Mouse (Mus musculus) E14TG2a.4 (cell line): ENCODE data around the gene Foxp1.

Source experiments
- H3K27me3 ChIP-seq: 2 replicates; pipeline ENCODE4 v1.6.1; 2014; ENCODE audit warnings: low read length, control low read depth; ENCODE audit not compliant: insufficient read depth
- H3K36me3 ChIP-seq: 2 replicates; pipeline ENCODE4 v1.6.1; 2014; ENCODE audit warnings: low read length, control low read depth; ENCODE audit not compliant: insufficient read depth
- H3K4me1 ChIP-seq: replicated peaks from 2 replicates; pipeline ENCODE4 v1.6.1; 2014; ENCODE audit warnings: low read depth, low read length, control low read depth
- H3K4me3 ChIP-seq: replicated peaks from 2 replicates; pipeline ENCODE4 v1.5.1; 2014; ENCODE audit warnings: mild to moderate bottlenecking, low read length
- H3K9me3 ChIP-seq: 2 replicates; pipeline ENCODE4 v1.6.1; 2014; ENCODE audit warnings: low read length, control low read depth
- CTCF ChIP-seq: conservative IDR thresholded peaks from 2 replicates; pipeline ENCODE4 v1.5.1; 2014; ENCODE audit warnings: low read length
- NANOG ChIP-seq: IDR thresholded peaks from 2 replicates; pipeline ENCODE4 v1.6.1; 2014; ENCODE audit warnings: borderline replicate concordance, low read length, mixed read lengths
- POU5F1 ChIP-seq: IDR thresholded peaks from 2 replicates; pipeline ENCODE4 v1.6.1; 2014; ENCODE audit warnings: low read length, borderline replicate concordance

The Foxp1 gene

DNA sequence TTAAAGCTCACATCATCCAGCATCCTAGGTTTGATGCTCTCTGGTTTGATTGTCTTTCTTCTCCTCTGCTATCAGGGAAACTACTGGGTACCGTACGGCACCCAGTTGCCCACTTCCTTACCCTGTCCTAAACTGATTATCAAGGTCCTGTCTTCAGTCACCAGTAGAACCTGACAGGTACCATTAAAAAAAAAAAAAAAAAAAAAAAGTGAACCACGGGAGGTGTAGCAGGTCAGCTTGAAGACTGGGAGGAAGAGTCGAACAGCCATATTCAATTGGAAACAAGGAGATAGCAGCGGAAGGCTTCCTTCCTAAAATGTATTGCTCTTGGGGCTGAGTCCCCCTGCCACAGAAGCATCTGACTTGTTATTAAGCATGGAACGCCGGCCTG lies 425.8 kb downstream of the Foxp1 start:
- no peak overlapping the region for H3K4me3 ChIP-seq
- H3K27me3 ChIP-seq, result peaks cover 6% of the 10 kb centered on the region; the same call in 1 of the 2 replicates
- H3K9me3 ChIP-seq, result no peaks in the 10 kb centered on the region
- H3K4me1 ChIP-seq, result peaks cover 33% of the 10 kb centered on the region
- H3K36me3 ChIP-seq, result no peaks in the 10 kb centered on the region
- TF ChIP-seq POU5F1, result no peak
- TF ChIP-seq CTCF, result no peak
- TF ChIP-seq NANOG, result no peak

DNA sequence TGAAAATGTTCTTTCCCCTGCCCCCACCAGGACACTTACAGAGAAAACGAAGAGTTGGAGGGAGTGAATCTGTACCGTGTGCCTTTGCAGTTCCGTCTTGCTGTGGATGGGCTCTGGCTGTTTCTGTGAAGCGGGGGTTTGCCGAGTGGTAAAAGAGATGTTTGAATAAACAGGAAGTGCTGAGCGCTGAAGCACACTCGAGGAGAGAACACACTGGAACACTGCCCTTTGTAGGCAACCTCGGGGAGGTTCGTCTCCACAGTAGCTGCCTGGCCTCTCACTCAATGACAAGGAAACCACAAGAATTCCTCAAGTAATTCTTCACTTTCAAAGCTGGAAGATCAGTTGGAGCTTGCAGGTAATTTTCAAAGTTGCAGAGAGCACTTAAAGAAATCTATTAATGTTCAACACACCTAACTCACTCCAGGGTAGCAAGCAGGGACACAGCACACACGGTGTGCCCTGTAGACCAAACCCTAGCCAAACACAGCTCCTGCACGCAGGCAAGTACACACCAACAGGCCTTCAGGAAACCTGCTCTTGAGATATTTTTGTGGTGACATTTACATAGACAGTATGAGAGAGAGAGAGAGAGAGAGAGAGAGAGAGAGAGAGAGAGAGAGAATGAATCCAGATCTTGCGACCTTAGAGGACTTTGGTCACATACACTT lies 426.3 kb downstream of the Foxp1 start:
- Histone ChIP-seq H3K36me3 (no peaks in the 10 kb centered on the region), H3K4me1 (peaks cover 30% of the 10 kb centered on the region), H3K27me3 (peaks cover 6% of the 10 kb centered on the region; the same call in 1 of the 2 replicates), H3K9me3 (no peaks in the 10 kb centered on the region), H3K4me3 (no peak overlapping the region)
- TF ChIP-seq NANOG (no peak), CTCF (no peak), POU5F1 (no peak)

DNA sequence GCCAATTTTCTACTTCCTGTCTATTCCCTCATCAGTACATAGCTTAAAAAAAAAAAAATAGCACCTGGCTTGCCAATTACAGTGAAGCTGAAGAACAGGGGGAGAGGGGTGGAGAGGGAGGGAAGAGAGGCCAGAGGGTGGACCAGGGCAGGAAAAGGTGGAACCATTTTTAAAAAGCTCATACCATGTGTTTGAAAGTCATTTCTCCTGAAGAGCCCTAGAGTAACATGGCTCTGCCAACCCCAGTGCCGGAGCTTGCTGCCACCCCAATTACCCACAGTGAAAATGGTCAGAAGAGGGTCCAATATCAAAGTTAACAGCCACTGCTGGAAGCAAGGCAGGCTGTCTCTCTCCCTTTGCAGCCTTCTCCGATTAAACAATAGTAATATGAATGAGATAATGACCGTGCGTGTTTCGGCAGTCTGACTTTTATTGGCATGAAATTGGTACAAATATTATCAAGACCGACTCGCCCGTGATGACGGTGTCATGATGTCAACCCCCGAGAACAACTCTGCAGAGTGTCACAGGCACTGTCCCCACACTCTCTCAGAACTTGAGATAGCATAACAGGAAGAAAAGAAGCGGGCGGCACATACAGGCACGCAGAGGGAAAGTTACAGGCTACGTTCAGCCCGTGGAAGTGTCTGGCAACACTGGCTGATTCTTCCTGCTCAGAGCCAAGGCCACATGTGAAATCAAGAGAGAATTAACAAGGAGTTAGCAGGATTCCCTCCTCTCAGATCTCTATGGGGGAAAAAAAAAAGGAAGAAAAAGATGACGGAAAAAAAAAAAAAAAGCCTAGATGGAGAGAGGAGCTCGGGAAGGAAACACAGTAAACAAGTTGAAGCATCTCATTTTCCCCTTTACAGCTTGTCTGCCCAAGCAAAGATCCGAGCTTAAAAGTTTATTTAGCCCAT lies 427.1 kb downstream of the Foxp1 start:
- no peaks in the 10 kb centered on the region for H3K36me3 ChIP-seq
- peaks cover 6% of the 10 kb centered on the region; the same call in 1 of the 2 replicates for H3K27me3 ChIP-seq
- peaks cover 28% of the 10 kb centered on the region for H3K4me1 ChIP-seq
- H3K9me3 ChIP-seq, result no peaks in the 10 kb centered on the region
- TF ChIP-seq CTCF (no peak), POU5F1 (no peak)
- no peak overlapping the region for H3K4me3 ChIP-seq

DNA sequence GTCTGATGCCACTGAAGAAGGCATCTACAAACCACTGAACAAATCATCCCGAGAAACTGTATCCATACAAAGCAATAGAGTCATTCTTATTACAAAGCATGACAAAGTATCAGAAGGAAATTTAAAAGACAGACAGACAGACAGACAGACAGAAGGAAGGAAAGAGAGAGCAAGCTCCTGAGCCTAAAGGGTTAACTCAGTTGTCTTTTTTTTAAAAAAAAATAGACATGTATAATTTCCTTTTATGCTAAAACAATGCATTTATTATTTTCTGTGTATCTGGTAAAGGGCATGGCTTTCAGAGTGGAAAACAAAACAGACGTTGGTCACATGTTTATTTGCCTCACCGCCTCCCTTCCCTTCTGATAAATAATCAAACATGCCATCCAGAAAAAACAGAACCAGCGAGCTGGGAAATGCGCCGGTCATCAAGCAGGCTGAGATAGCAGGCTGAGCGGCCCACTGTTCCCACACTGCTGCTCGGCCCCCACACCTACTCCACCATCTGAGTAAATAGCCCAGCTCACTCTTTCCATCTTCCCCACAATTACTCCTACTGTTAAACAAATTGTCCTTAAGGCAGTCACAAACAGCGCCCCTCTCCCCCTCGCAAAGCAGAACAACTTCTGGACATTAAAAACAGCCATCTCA lies 428.1 kb downstream of the Foxp1 start:
- Histone ChIP-seq H3K27me3 (peaks cover 6% of the 10 kb centered on the region; the same call in 1 of the 2 replicates), H3K9me3 (no peaks in the 10 kb centered on the region), H3K4me1 (peaks cover 22% of the 10 kb centered on the region), H3K4me3 (no peak overlapping the region), H3K36me3 (no peaks in the 10 kb centered on the region)
- no peak for TF ChIP-seq NANOG
- no peak for TF ChIP-seq CTCF

DNA sequence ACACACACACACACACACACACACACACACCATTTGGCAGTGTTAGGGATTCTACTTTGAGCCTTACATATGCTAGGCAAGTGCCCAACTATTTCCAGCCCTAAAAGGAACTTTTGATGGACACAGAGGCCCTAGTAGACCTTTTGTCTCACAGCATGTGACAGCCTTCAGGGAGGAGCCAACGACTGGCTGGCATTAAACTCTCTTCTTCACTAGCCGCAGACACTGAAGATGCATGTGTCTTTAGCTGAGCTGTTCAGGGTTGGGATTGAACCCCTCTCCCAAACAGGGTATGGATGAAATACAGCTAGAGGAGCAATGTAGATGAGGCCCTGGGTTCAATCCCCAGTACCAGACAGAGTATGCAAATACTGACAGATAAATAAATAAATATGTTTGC lies 428.7 kb downstream of the Foxp1 start:
- Histone ChIP-seq H3K27me3 (peaks cover 6% of the 10 kb centered on the region; the same call in 1 of the 2 replicates), H3K4me1 (peaks cover 18% of the 10 kb centered on the region), H3K36me3 (no peaks in the 10 kb centered on the region), H3K4me3 (no peak overlapping the region), H3K9me3 (no peaks in the 10 kb centered on the region)
- TF ChIP-seq NANOG (no peak), CTCF (no peak), POU5F1 (no peak)

DNA sequence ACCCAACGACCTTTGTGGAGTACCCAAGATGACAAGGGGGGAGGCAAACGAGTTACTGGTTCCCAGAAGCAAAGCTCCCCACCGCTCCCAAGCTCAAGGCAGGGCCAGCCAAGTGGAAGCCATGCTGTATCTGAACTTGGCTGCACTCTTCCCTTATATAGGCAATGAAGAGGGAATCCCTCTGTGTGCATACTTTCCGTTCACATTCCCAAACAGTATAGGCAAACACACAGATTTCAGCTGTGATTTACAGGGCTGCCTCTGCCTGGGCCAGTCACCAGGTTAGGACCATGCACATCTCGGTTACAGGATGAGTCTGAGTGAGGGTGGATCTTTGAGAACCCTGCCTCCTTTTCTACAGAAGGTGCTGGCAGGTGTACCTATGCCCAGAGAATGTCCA lies 429.3 kb downstream of the Foxp1 start:
- Histone ChIP-seq H3K36me3 (no peaks in the 10 kb centered on the region), H3K9me3 (no peaks in the 10 kb centered on the region), H3K4me1 (peaks cover 18% of the 10 kb centered on the region), H3K4me3 (no peak overlapping the region), H3K27me3 (peaks cover 6% of the 10 kb centered on the region; the same call in 1 of the 2 replicates)
- TF ChIP-seq CTCF (no peak), NANOG (no peak), POU5F1 (no peak)

DNA sequence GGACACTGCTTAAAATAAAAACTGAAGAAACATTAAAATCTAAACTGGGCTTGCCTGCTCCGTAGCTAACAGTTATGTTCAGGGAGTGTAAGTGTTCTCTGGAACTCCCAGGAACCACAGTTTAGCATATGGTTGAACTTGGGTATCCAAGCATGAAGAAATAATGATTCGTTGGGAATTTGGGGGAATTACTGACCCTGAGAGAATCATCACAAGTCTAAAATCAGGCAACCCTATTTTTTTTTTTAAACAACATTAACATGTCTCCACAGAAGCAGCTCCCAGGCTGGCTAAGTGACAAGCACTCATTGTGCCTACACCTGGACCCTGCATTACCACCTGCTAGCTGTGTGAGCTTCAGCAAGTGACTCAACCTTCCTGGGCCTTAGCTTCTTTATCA lies 430.7 kb downstream of the Foxp1 start:
- H3K9me3 ChIP-seq, result no peaks in the 10 kb centered on the region
- H3K4me3 ChIP-seq, result no peak overlapping the region
- TF ChIP-seq NANOG, result no peak
- no peak for TF ChIP-seq CTCF
- no peak for TF ChIP-seq POU5F1
- no peaks in the 10 kb centered on the region for H3K36me3 ChIP-seq
- H3K27me3 ChIP-seq, result peaks cover 3% of the 10 kb centered on the region; the same call in 1 of the 2 replicates
- H3K4me1 ChIP-seq, result peaks cover 14% of the 10 kb centered on the region

DNA sequence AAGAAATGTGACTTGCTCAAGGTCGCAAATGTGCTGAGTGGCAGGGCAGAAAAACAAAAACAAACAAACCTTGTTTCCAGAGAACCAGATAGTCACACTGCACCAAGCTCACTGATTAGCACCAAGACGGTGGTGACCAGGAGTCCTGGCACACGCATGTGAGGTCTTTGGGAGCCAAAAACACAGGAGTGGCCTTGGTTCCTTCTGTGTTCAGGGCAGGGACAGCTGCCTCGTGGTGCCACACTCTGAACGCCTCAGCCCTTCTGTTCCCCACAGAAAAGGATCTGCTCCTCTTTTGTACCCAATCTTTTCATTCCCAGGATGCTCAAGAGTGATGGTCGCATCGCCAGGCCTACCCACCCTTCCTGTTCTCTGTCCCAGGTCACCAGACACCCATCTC lies 434.9 kb downstream of the Foxp1 start:
- Histone ChIP-seq H3K4me1 (0 out of 2 replicates have a peak, but pooled peaks cover 4% of the 10 kb centered on the region), H3K9me3 (no peaks in the 10 kb centered on the region), H3K4me3 (no peak overlapping the region), H3K36me3 (no peaks in the 10 kb centered on the region), H3K27me3 (0 out of 2 replicates have a peak, but pooled peaks cover 2% of the 10 kb centered on the region)
- TF ChIP-seq NANOG, result no peak
- TF ChIP-seq POU5F1, result no peak
- no peak for TF ChIP-seq CTCF
